Comparison of ENCODE assay signal across 10 mouse cellular contexts in genomic region chr2:179070346-179070745, GRCm38 (mm10).
DNase-seq lines count a peak whose midpoint lies in the region; ATAC-seq and TF ChIP-seq lines count a peak whose summit lies in the region.
"Had no signal": no experiment of that assay in that cellular context is flagged by ENCODE, and none has a peak within 500 bp of the region (broad histone marks: within the 10 kb centered on the region; RNA-seq: fewer than 3 reads in every experiment).

No protein-coding gene starts in this region.

- no peak for TF ChIP-seq EP300 in liver, embryonic 14.5 days (IDR thresholded peaks at IDR 0.05; ENCODE audit: low read depth)

- no peak overlapping the region for H3K27ac ChIP-seq in kidney, adult 2 months (ENCODE audit: insufficient read depth, low read depth, low read length)
- H3K27ac ChIP-seq in kidney, embryonic 15.5 days, result no peak overlapping the region
- H3K27ac ChIP-seq in liver, embryonic 14.5 days, result no peak overlapping the region
- H3K27ac ChIP-seq: embryonic facial prominence, embryonic 12.5 days; neural tube, embryonic 13.5 days had no signal

- H3K36me3 ChIP-seq in kidney, adult 2 months (ENCODE audit: control insufficient read depth, insufficient read depth, low read length), result no peaks in the 10 kb centered on the region
- no peaks in the 10 kb centered on the region for H3K36me3 ChIP-seq in kidney, embryonic 15.5 days
- no peaks in the 10 kb centered on the region for H3K36me3 ChIP-seq in liver, embryonic 14.5 days (replicated peaks; ENCODE audit: control insufficient read depth, insufficient read depth, low read depth)
- H3K36me3 ChIP-seq: embryonic facial prominence, embryonic 12.5 days; neural tube, embryonic 13.5 days had no signal

- no peak overlapping the region for H3K4me2 ChIP-seq in kidney, embryonic 15.5 days
- H3K4me2 ChIP-seq in liver, embryonic 14.5 days (ENCODE audit: low read depth), result no peak overlapping the region
- H3K4me2 ChIP-seq: embryonic facial prominence, embryonic 12.5 days; neural tube, embryonic 13.5 days had no signal

- H3K27me3 ChIP-seq in kidney, adult 2 months (replicated peaks; ENCODE audit: control insufficient read depth, insufficient read depth, low read length), result no peaks in the 10 kb centered on the region; the same call in 1 of the 2 replicates
- H3K27me3 ChIP-seq in kidney, embryonic 15.5 days, result no peaks in the 10 kb centered on the region
- H3K27me3 ChIP-seq in liver, embryonic 14.5 days (ENCODE audit: control insufficient read depth, insufficient read depth, low read length), result no peaks in the 10 kb centered on the region
- H3K27me3 ChIP-seq: embryonic facial prominence, embryonic 12.5 days had no signal

- TF ChIP-seq POLR2A in kidney, adult 2 months (IDR thresholded peaks at IDR 0.05; ENCODE audit: low read depth, low read length), result no peak

- peak; percentile 35 for DNase-seq in adrenal gland, postnatal 14 days
- no peak for DNase-seq in adrenal gland, adult 8-10 months
- peak; percentile 40 for DNase-seq in kidney, adult 2 months
- peak; percentile 35 for DNase-seq in thymus, postnatal 4 days
- DNase-seq in thymus, postnatal 36 days, result no peak
- peak in 1 of 3 experiments; percentile 1 for DNase-seq in liver, embryonic 14.5 days (ENCODE audit: low read depth in 3 of 3, low spot score in 3 of 3)

- TF ChIP-seq CTCF in kidney, adult 2 months (conservative IDR thresholded peaks at IDR 0.05; ENCODE audit: insufficient read depth, insufficient read length, low read depth, low read length), result peak; percentile 48
- peak; percentile 49 for TF ChIP-seq CTCF in liver, embryonic 14.5 days (IDR thresholded peaks at IDR 0.05; ENCODE audit: low read depth)

- H3K9me3 ChIP-seq in kidney, embryonic 15.5 days (replicated peaks), result no peaks in the 10 kb centered on the region
- H3K9me3 ChIP-seq in liver, embryonic 14.5 days (ENCODE audit: control insufficient read depth, low read length), result no peaks in the 10 kb centered on the region
- H3K9me3 ChIP-seq: embryonic facial prominence, embryonic 12.5 days; neural tube, embryonic 13.5 days had no signal

- WGBS in kidney, adult 2 months, result 38% methylated on average over 1 of the region's 1 CpGs
- 51% methylated on average over 1 of the region's 1 CpGs for WGBS in kidney, embryonic 15.5 days
- WGBS in liver, embryonic 14.5 days (ENCODE audit: insufficient replicate concordance), result 23% methylated on average over 1 of the region's 1 CpGs

- H3K4me1 ChIP-seq in kidney, adult 2 months (ENCODE audit: control insufficient read depth, insufficient read depth, low read length), result 0 out of 2 replicates have a peak, but pooled peaks cover 2% of the 10 kb centered on the region
- H3K4me1 ChIP-seq in kidney, embryonic 15.5 days, result 0 out of 2 replicates have a peak, but pooled peaks cover 8% of the 10 kb centered on the region
- no peaks in the 10 kb centered on the region for H3K4me1 ChIP-seq in liver, embryonic 14.5 days (replicated peaks; ENCODE audit: control insufficient read depth in 2 of 2, insufficient read depth in 2 of 2, low read length in 1 of 2)
- H3K4me1 ChIP-seq: embryonic facial prominence, embryonic 12.5 days had no signal

- no peak overlapping the region for H3K9ac ChIP-seq in kidney, embryonic 15.5 days
- H3K9ac ChIP-seq in liver, embryonic 14.5 days (replicated peaks), result no peak overlapping the region
- H3K9ac ChIP-seq: embryonic facial prominence, embryonic 12.5 days; neural tube, embryonic 13.5 days had no signal

- no peak overlapping the region for H3K4me3 ChIP-seq in kidney, adult 2 months (ENCODE audit: insufficient read depth, low read depth, low read length)
- no peak overlapping the region for H3K4me3 ChIP-seq in kidney, embryonic 15.5 days (replicated peaks)
- no peak overlapping the region for H3K4me3 ChIP-seq in liver, embryonic 14.5 days (ENCODE audit: insufficient read depth in 1 of 2, low read depth in 2 of 2, low read length in 2 of 2)
- H3K4me3 ChIP-seq: embryonic facial prominence, embryonic 12.5 days; neural tube, embryonic 13.5 days had no signal

- ATAC-seq in kidney, embryonic 15.5 days (replicated peaks; ENCODE audit: low FRiP score), result no peak
- ATAC-seq in liver, embryonic 14.5 days (ENCODE audit: insufficient read depth), result no peak
- ATAC-seq in erythroblast, adult 5-6 weeks (replicated peaks; ENCODE audit: low FRiP score, poor library complexity, severe bottlenecking), result no peak

Comparison
In these comparisons a context has a peak if more than half of its experiments do, and no peak if none do; other contexts are left out.
1. DNase-seq: peak in adrenal gland, postnatal 14 days (single experiment), kidney, adult 2 months (single experiment) and thymus, postnatal 4 days (single experiment); none in adrenal gland, adult 8-10 months (single experiment) and thymus, postnatal 36 days (0 of 2).